Mouse (Mus musculus): Measurements from ENCODE around the gene Pde3a. TPM values are rescaled to one million over a fixed set of nuclear protein-coding genes. Genes with fewer than 3 reads are reported as not detected.

Pde3a gene
- polyA plus RNA-seq, 1 experiment from 2014 or later: 5.5 TPM

- Histone ChIP-seq H3K27me3 (no peaks in the 10 kb centered on the region), H3K9me3 (no peaks in the 10 kb centered on the region), H3K4me3 (replicated peaks) (no peak overlapping the region), H3K36me3 (no peaks in the 10 kb centered on the region), H3K4me2 (no peak overlapping the region), H3K9ac (replicated peaks) (no peak overlapping the region), H3K4me1 (replicated peaks) (0 out of 2 replicates have a peak, but pooled peaks cover 2% of the 10 kb centered on the region), H3K27ac (no peak overlapping the region)
- no peak for ATAC-seq (ENCODE audit: insufficient number of reproducible peaks, insufficient read depth, low FRiP score, low TSS enrichment, low read depth)
- WGBS: 93% methylated on average over 5 of the region's 5 CpGs
These were observed 19.8 kb downstream of the Pde3a start for GRCm38 (mm10) chr6:141268871-141269270.

GRCm38 (mm10) chr6:141271133-141271532 lies 22.1 kb downstream of the Pde3a start:
- ATAC-seq (ENCODE audit: insufficient number of reproducible peaks, insufficient read depth, low FRiP score, low TSS enrichment, low read depth): no peak
- H3K4me1 ChIP-seq (replicated peaks): 0 out of 2 replicates have a peak, but pooled peaks cover 2% of the 10 kb centered on the region
- WGBS: 88% methylated on average over 5 of the region's 5 CpGs

GRCm38 (mm10) chr6:141271579-141271978 lies 22.5 kb downstream of the Pde3a start:
- Histone ChIP-seq H3K4me1 (replicated peaks) (0 out of 2 replicates have a peak, but pooled peaks cover 2% of the 10 kb centered on the region), H3K9ac (replicated peaks) (no peak overlapping the region), H3K4me3 (replicated peaks) (no peak overlapping the region), H3K4me2 (no peak overlapping the region), H3K36me3 (no peaks in the 10 kb centered on the region), H3K27ac (no peak overlapping the region), H3K9me3 (no peaks in the 10 kb centered on the region), H3K27me3 (no peaks in the 10 kb centered on the region)
- 92% methylated on average over 3 of the region's 3 CpGs for WGBS
- no peak for ATAC-seq (ENCODE audit: insufficient number of reproducible peaks, insufficient read depth, low FRiP score, low TSS enrichment, low read depth)

More at GRCm38 (mm10) chr6:141271133-141271532, 22.1 kb downstream of the Pde3a start:
- Histone ChIP-seq H3K36me3 (no peaks in the 10 kb centered on the region), H3K27ac (no peak overlapping the region), H3K4me3 (replicated peaks) (no peak overlapping the region), H3K4me2 (no peak overlapping the region), H3K27me3 (no peaks in the 10 kb centered on the region), H3K9ac (replicated peaks) (no peak overlapping the region), H3K9me3 (no peaks in the 10 kb centered on the region)

- 81% methylated on average over 6 of the region's 6 CpGs for WGBS
- H3K9ac ChIP-seq (replicated peaks): no peak overlapping the region
- H3K36me3 ChIP-seq: no peaks in the 10 kb centered on the region
- no peak overlapping the region for H3K4me2 ChIP-seq
- H3K27ac ChIP-seq: no peak overlapping the region
- no peaks in the 10 kb centered on the region for H3K27me3 ChIP-seq
- H3K4me1 ChIP-seq (replicated peaks): 0 out of 2 replicates have a peak, but pooled peaks cover 2% of the 10 kb centered on the region
- H3K4me3 ChIP-seq (replicated peaks): no peak overlapping the region
- no peak for ATAC-seq (ENCODE audit: insufficient number of reproducible peaks, insufficient read depth, low FRiP score, low TSS enrichment, low read depth)
- no peaks in the 10 kb centered on the region for H3K9me3 ChIP-seq
These were observed 24.6 kb downstream of the Pde3a start for GRCm38 (mm10) chr6:141273685-141274084.

- ATAC-seq (ENCODE audit: insufficient number of reproducible peaks, insufficient read depth, low FRiP score, low TSS enrichment, low read depth): no peak
- H3K4me2 ChIP-seq: no peak overlapping the region
- H3K27me3 ChIP-seq: no peaks in the 10 kb centered on the region
- H3K4me3 ChIP-seq (replicated peaks): no peak overlapping the region
- no peak overlapping the region for H3K27ac ChIP-seq
- H3K4me1 ChIP-seq (replicated peaks): no peaks in the 10 kb centered on the region
- H3K9ac ChIP-seq (replicated peaks): no peak overlapping the region
- WGBS: 56% methylated on average over 2 of the region's 3 CpGs
- H3K36me3 ChIP-seq: no peaks in the 10 kb centered on the region
- H3K9me3 ChIP-seq: no peaks in the 10 kb centered on the region
These were observed 32.6 kb downstream of the Pde3a start for GRCm38 (mm10) chr6:141281685-141282084.

- H3K27me3 ChIP-seq: no peaks in the 10 kb centered on the region
- H3K4me1 ChIP-seq (replicated peaks): no peaks in the 10 kb centered on the region
- H3K4me2 ChIP-seq: no peak overlapping the region
- 79% methylated on average over 7 of the region's 7 CpGs for WGBS
- H3K36me3 ChIP-seq: no peaks in the 10 kb centered on the region
- ATAC-seq (ENCODE audit: insufficient number of reproducible peaks, insufficient read depth, low FRiP score, low TSS enrichment, low read depth): no peak
- no peak overlapping the region for H3K27ac ChIP-seq
- H3K4me3 ChIP-seq (replicated peaks): no peak overlapping the region
- no peak overlapping the region for H3K9ac ChIP-seq (replicated peaks)
- no peaks in the 10 kb centered on the region for H3K9me3 ChIP-seq
These were observed 33.7 kb downstream of the Pde3a start for GRCm38 (mm10) chr6:141282796-141283195.

GRCm38 (mm10) chr6:141291195-141291594 lies 42.1 kb downstream of the Pde3a start:
- Histone ChIP-seq H3K4me3 (replicated peaks) (no peak overlapping the region), H3K9ac (replicated peaks) (no peak overlapping the region), H3K4me1 (replicated peaks) (no peaks in the 10 kb centered on the region), H3K36me3 (no peaks in the 10 kb centered on the region), H3K9me3 (no peaks in the 10 kb centered on the region), H3K4me2 (no peak overlapping the region), H3K27ac (no peak overlapping the region), H3K27me3 (no peaks in the 10 kb centered on the region)
- WGBS: 93% methylated on average over 2 of the region's 2 CpGs
- no peak for ATAC-seq (ENCODE audit: insufficient number of reproducible peaks, insufficient read depth, low FRiP score, low TSS enrichment, low read depth)

GRCm38 (mm10) chr6:141292826-141293459 lies 43.9 kb downstream of the Pde3a start:
- Histone ChIP-seq H3K9me3 (no peaks in the 10 kb centered on the region), H3K27ac (no peak overlapping the region), H3K4me3 (replicated peaks) (no peak overlapping the region), H3K36me3 (no peaks in the 10 kb centered on the region), H3K9ac (replicated peaks) (no peak overlapping the region), H3K4me1 (replicated peaks) (no peaks in the 10 kb centered on the region), H3K27me3 (no peaks in the 10 kb centered on the region), H3K4me2 (no peak overlapping the region)
- WGBS: 90% methylated on average over 10 of the region's 10 CpGs
- ATAC-seq (ENCODE audit: insufficient number of reproducible peaks, insufficient read depth, low FRiP score, low TSS enrichment, low read depth): no peak

- no peaks in the 10 kb centered on the region for H3K9me3 ChIP-seq
- no peak overlapping the region for H3K4me2 ChIP-seq
- H3K36me3 ChIP-seq: no peaks in the 10 kb centered on the region
- no peak overlapping the region for H3K27ac ChIP-seq
- H3K27me3 ChIP-seq: no peaks in the 10 kb centered on the region
- WGBS: 72% methylated on average over 2 of the region's 2 CpGs
- H3K4me3 ChIP-seq (replicated peaks): no peak overlapping the region
- H3K4me1 ChIP-seq (replicated peaks): no peaks in the 10 kb centered on the region
- H3K9ac ChIP-seq (replicated peaks): no peak overlapping the region
- no peak for ATAC-seq (ENCODE audit: insufficient number of reproducible peaks, insufficient read depth, low FRiP score, low TSS enrichment, low read depth)
These were observed 44.4 kb downstream of the Pde3a start for GRCm38 (mm10) chr6:141293460-141293853.

GRCm38 (mm10) chr6:141295264-141295663 lies 46.2 kb downstream of the Pde3a start:
- Histone ChIP-seq H3K4me1 (replicated peaks) (no peaks in the 10 kb centered on the region), H3K27me3 (no peaks in the 10 kb centered on the region), H3K4me2 (no peak overlapping the region), H3K9me3 (0 out of 2 replicates have a peak, but pooled peaks cover 4% of the 10 kb centered on the region), H3K36me3 (0 out of 2 replicates have a peak, but pooled peaks cover 2% of the 10 kb centered on the region), H3K9ac (replicated peaks) (no peak overlapping the region), H3K4me3 (replicated peaks) (no peak overlapping the region), H3K27ac (no peak overlapping the region)
- WGBS: 84% methylated on average over 3 of the region's 3 CpGs
- ATAC-seq (ENCODE audit: insufficient number of reproducible peaks, insufficient read depth, low FRiP score, low TSS enrichment, low read depth): no peak

- Histone ChIP-seq H3K27me3 (no peaks in the 10 kb centered on the region), H3K4me1 (replicated peaks) (peaks cover 9% of the 10 kb centered on the region), H3K9me3 (peaks cover 4% of the 10 kb centered on the region; the same call in 1 of the 2 replicates), H3K4me3 (replicated peaks) (no peak overlapping the region), H3K36me3 (0 out of 2 replicates have a peak, but pooled peaks cover 2% of the 10 kb centered on the region), H3K4me2 (no peak overlapping the region), H3K9ac (replicated peaks) (no peak overlapping the region), H3K27ac (no peak overlapping the region)
- ATAC-seq (ENCODE audit: insufficient number of reproducible peaks, insufficient read depth, low FRiP score, low TSS enrichment, low read depth): no peak
- 82% methylated on average over 14 of the region's 14 CpGs for WGBS
These were observed 53.0 kb downstream of the Pde3a start for GRCm38 (mm10) chr6:141301750-141302748.
